Mouse (Mus musculus) lung, postnatal 4 days (tissue): ENCODE data around the gene Gm5737.

Experiments used
- DNase-seq, 2 experiments: peaks; one replicate each; pipeline ENCODE4 v3.0.0; 2021

Gm5737 gene

GRCm38 (mm10) chr7:120843037-120843621 lies 31.0 kb downstream of the Gm5737 start:
- peak; percentile 86 to 92 for DNase-seq

- DNase-seq: peak in 1 of 2 experiments; percentile 21
These were observed 31.8 kb downstream of the Gm5737 start for GRCm38 (mm10) chr7:120843852-120844435.

DNA sequence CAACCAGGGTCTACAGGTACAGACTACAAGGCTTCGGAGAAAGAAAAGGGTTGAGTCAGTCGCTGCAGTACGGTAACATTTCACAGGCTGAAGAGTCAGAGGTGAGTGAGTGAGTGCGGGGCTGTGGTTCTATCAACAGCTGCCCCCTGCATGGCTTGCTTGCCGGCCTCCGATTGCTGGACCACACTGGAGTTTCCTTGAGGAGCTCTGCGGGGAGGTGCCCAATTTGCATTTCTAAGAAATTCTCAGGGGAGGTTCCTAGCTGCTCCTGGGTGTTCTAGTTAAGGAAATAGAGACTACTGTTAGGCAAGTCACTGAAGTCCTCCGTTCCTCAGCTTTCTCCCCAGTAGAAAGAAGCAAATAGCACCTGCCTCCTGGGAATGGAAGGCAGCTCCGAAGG lies 32.5 kb downstream of the Gm5737 start:
- no peak for DNase-seq

DNA sequence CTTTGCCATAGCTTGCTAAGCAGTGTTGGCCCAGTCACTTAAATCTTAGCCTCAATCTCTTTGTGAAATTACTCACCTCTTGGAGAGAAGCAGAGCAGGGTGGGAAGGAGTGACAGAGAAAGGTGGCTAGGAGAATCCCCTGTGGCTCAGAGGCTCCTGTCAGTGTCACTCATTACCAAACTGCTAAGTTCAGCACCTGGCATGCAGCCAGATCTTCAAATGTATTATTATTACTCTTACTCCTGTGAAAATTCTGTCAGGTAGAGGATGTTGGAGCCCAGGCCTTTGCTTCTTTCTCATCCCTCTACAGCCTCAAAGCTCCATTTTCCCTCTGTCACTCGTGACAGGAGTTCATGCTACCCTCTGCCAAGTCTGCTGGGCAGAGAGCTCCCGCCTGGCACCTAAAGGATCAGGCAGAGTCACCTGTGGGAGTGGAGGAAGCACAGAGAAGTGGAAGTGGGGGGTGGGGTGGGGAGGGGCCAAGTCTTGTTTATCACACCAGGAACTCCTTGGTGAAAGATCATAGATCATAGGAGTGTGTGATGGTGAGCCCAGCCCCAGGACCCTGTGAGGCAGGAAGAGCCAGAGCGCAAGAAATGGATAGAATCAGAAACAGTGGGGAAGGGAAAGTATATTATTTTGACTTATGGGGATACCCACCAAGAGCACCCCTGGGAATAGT lies 36.8 kb downstream of the Gm5737 start:
- DNase-seq: no peak

GRCm38 (mm10) chr7:120850165-120850564 lies 38.0 kb downstream of the Gm5737 start:
- no peak for DNase-seq

DNA sequence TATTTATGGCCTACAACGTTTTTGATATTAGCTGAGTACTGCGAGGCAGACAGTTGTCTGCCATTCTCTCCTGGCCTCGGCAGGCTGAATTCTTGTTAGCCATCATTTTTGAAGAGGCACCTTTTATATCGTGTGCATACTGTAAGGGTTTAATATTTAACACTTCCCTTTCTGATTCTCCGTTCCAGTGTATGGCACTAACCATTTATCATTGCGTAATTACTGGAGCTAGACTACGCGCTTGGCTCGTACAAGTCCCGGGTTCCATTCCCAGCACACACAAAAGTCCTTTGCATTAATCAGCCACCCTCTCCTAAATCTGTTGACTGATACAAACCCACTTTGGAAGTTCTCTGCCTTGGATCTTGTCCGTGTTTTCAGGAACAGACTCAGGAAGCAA lies 47.7 kb downstream of the Gm5737 start:
- no peak for DNase-seq

GRCm38 (mm10) chr7:120860799-120861487 lies 48.8 kb downstream of the Gm5737 start:
- DNase-seq: no peak

- no peak for DNase-seq
These were observed 49.4 kb downstream of the Gm5737 start for GRCm38 (mm10) chr7:120861488-120862047.

- no peak for DNase-seq
These were observed 50.0 kb downstream of the Gm5737 start for GRCm38 (mm10) chr7:120862196-120862595.

DNA sequence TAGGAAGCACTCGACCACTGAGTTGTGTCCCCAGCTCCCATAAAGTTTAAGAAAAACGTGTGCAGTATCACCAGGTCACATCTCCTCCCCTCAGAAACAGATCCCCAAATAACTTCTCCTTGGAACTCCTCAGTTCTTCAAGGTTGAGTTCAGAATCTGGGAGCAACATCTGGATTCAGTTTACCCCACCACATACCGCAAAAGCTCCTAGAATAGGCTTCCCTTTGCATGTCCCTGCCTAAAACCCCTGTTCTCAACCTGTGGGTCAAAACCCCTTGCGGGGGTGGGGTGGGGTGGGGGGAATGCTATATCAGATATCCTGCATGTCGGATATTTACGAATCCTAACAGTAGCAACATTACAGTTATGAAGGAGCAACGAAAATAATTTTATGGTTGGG lies 50.5 kb downstream of the Gm5737 start:
- no peak for DNase-seq

GRCm38 (mm10) chr7:120863476-120863875 lies 51.3 kb downstream of the Gm5737 start:
- no peak for DNase-seq

GRCm38 (mm10) chr7:120865100-120865499 lies 52.9 kb downstream of the Gm5737 start:
- DNase-seq: peak; percentile 58 to 63

DNA sequence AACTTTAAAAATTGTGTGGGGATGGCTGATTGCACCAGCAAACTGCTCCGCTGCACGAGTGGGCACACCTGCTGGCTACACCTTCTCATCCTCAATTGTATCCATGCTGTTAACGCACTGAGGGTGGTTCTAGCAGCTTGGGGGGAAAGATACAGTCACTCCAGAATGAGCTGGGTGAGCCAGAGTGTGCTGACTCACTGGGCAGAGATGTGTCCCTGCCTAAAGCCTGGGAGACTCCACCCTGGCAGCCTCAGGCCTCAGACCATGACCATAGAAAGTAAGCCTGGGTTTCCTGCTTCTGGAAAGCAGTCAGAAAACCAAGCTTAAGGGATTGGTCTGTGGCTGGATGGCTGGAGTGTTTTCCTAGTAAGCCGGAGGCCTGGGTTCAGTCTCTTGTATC lies 53.7 kb downstream of the Gm5737 start:
- DNase-seq: peak; percentile 53 to 72

- DNase-seq: no peak
These were observed 54.5 kb downstream of the Gm5737 start for GRCm38 (mm10) chr7:120866684-120867083.

- no peak for DNase-seq
These were observed 55.6 kb downstream of the Gm5737 start for GRCm38 (mm10) chr7:120867720-120868119.

GRCm38 (mm10) chr7:120869883-120870282 lies 57.7 kb downstream of the Gm5737 start:
- DNase-seq: no peak

DNA sequence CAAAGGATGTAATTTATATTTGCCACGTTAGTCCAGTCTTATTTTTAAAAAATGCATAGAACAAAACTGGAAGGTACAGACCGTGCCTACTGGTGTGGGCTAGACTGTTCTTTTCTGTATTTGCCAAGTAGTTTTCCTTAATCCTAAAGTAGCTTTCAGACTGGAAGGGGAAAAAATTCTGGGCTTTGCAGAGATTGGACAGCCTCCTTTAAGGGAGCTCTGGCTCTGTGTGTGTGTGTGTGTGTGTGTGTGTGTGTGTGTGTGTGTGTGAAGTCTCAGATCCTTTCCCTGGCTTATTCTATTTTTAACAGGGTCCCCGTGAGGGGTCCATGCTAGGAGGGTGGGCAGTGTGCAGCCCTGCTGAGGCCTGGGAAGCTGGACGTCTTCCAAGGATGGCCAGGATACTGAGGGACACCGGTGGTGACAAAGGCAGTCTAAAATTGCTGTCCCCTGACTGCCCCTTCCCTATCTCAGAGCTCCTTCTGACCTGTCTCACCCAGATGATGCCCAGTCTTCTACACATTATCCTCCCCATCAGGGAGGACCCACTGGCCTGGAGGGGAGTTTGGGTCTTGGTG lies 58.4 kb downstream of the Gm5737 start:
- no peak for DNase-seq

GRCm38 (mm10) chr7:120873083-120873482 lies 60.9 kb downstream of the Gm5737 start:
- no peak for DNase-seq

DNA sequence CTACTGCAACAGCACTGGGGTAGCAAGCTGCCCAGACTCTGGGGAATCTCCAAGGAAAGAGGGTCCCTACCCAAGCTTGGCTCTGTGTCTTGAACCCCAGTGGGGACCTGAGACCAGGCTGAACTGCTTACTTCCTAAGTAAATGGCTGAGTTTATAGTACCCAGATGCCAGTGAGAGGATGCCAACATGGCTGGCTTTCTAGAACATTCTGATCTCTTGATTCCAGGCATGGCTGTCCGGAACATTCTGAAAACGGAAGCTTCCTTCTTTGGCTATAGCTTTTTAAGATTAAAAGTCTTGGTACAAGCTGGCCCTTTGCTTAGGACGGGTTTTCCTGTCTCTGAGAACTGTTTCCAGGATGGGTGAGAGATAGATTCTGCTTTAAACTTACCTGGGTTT lies 61.9 kb downstream of the Gm5737 start:
- DNase-seq: no peak

DNA sequence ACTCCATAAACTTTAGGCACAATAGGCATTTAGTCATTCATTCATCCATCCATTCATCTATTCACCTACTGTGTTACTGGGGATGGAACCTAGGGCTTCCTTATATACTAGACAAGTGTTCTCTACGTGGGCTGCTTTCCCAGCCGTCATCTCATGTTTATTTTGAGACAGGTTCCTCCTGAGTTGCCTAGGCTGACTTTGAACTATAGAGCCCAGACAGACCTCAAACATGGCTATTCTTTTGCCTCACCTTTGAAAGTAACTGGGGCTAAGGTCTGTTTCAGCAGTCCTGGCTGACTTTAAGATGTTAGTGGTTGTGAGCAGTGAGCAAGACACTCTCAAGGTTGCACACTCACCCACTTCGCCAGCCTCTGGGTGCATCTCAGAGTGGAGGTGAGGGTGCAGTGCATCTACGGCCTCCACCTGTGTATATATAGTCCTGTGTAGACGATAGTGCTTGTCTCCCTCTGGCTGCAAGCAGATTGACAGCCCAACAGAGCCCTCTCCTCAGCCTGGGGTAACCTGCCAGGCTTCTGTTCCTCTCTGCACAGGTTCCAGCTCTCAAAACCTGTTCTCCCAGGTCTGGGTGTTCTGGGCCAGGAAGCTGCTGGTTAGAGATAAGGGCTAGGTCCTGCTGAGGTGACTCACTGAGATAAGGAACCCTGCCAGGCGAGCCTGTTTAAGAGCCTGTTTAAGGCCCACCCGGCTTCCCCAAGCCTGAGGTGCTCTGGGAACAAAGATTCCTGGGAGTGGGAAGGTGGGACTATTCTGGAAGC lies 62.8 kb downstream of the Gm5737 start:
- peak; percentile 48 to 65 for DNase-seq

DNA sequence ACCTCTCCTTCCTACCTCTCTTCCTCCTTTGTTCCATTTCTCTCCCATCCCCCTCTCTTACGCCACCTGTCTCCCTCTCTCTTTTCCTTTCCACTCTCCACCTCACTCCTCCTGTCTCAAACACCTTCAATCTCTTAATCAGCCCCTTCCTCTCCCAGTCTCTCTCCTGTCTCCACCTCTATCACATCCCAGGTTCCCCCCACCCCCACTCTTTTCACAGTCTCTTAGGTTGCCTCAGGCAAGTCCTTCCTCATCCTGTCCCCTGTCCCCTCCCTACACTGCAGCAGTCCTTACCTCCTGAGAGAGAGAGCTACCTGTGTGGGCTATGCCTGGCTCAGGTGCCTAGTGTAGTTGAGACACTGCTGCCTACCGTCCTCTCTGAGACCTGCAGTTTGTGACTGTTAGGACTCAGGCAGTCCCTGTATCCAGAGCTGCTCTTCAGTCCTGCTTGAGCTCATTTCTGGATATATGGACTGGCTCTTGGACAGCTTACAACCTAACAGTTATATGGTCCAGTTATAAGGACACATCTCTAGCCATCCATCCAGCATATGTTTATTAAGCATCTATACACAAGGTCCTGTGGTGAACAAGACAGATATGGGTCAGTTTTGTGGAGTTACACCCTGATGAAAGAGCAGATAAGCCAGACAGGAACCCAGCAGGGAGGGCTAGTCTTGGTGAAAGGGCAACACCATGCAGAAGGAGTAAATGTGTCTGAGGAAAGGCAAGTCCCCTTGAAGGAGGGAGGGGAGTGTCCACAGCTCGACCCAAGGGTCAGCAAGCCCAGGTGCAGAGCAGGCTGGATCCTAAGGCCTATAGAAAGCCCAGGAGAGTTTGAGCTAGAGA lies 63.6 kb downstream of the Gm5737 start:
- no peak for DNase-seq
